Mouse (Mus musculus) heart, embryonic 12.5 days (tissue): ENCODE data around the gene Tdp2. TPM values are rescaled to one million over a fixed set of nuclear protein-coding genes. Genes with fewer than 3 reads are reported as not detected.

Experiments
- ATAC-seq: fragments of 200-750 bp; cut with Nextera tagmentation; 2 replicates; pipeline ENCODE4 v1.8.0; 2017; ENCODE audit warnings: moderate TSS enrichment, moderate library complexity; ENCODE audit not compliant: insufficient number of reproducible peaks, low FRiP score
- H3K27ac ChIP-seq: fragments of 300-500 bp; sonication (generic); 2 replicates; pipeline ENCODE4 v1.5.1; 2016; ENCODE audit warnings: mild to moderate bottlenecking, moderate library complexity; ENCODE audit not compliant: poor library complexity, severe bottlenecking
- H3K27me3 ChIP-seq: fragments of 300-500 bp; sonication (generic); replicated peaks from 2 replicates; pipeline ENCODE4 v1.6.1; 2016; ENCODE audit warnings: mild to moderate bottlenecking, moderate library complexity
- H3K36me3 ChIP-seq: fragments of 300-500 bp; sonication (generic); 2 replicates; pipeline ENCODE4 v1.6.1; 2016; ENCODE audit warnings: mild to moderate bottlenecking, moderate library complexity
- H3K4me1 ChIP-seq: fragments of 300-500 bp; sonication (generic); replicated peaks from 2 replicates; pipeline ENCODE4 v1.6.1; 2016; ENCODE audit warnings: mild to moderate bottlenecking
- H3K4me2 ChIP-seq: fragments of 300-500 bp; sonication (generic); 2 replicates; pipeline ENCODE4 v1.6.1; 2016; ENCODE audit warnings: mild to moderate bottlenecking, moderate library complexity
- H3K4me3 ChIP-seq: fragments of 300-500 bp; sonication (generic); 2 replicates; pipeline ENCODE4 v1.5.1; 2016; ENCODE audit warnings: mild to moderate bottlenecking
- H3K9ac ChIP-seq: fragments of 300-500 bp; sonication (generic); 2 replicates; pipeline ENCODE4 v1.6.1; 2016; ENCODE audit warnings: mild to moderate bottlenecking, moderate library complexity
- H3K9me3 ChIP-seq: fragments of 300-500 bp; sonication (generic); replicated peaks from 2 replicates; pipeline ENCODE4 v1.6.1; 2016; ENCODE audit warnings: mild to moderate bottlenecking, moderate library complexity
- WGBS: fragments of 180-500 bp; shearing (Covaris S2); methylation state at CpG from one replicate; pipeline ENCODE4 v1.1.7; 2016; 5-methylcytosine and 5-hydroxymethylcytosine counted together
- polyA plus RNA-seq: library from polyadenylated mRNA; unstranded; fragments of >200 nt; fragmentation: Nextera tagmentation; extraction: Ambion mirVana; gene quantifications from 2 replicates; pipeline ENCODE4 v1.2.1, GENCODE M21; 2016

The Tdp2 gene
- polyA plus RNA-seq, 1 experiment from 2014 or later = 38.5 TPM

- no peak for ATAC-seq
- Histone ChIP-seq H3K9me3 (no peaks in the 10 kb centered on the region), H3K27ac (no peak overlapping the region), H3K4me3 (no peak overlapping the region), H3K36me3 (no peaks in the 10 kb centered on the region), H3K27me3 (no peaks in the 10 kb centered on the region), H3K4me1 (no peaks in the 10 kb centered on the region), H3K4me2 (no peak overlapping the region), H3K9ac (no peak overlapping the region)
- 74% methylated on average over 2 of the region's 2 CpGs for WGBS
These were observed 20.5 kb downstream of the Tdp2 start for GRCm38 (mm10) chr13:24851989-24852388.

- no peak overlapping the region for H3K4me3 ChIP-seq
- no peak overlapping the region for H3K9ac ChIP-seq
- H3K4me2 ChIP-seq = no peak overlapping the region
- no peaks in the 10 kb centered on the region; the same call in 1 of the 2 replicates for H3K4me1 ChIP-seq
- no peak for ATAC-seq
- no peaks in the 10 kb centered on the region for H3K36me3 ChIP-seq
- WGBS = 58% methylated on average over 3 of the region's 3 CpGs
- H3K9me3 ChIP-seq = no peaks in the 10 kb centered on the region
- H3K27me3 ChIP-seq = no peaks in the 10 kb centered on the region
- H3K27ac ChIP-seq = no peak overlapping the region
These were observed 21.1 kb downstream of the Tdp2 start for GRCm38 (mm10) chr13:24852570-24852969.

- Histone ChIP-seq H3K4me1 (no peaks in the 10 kb centered on the region; the same call in 1 of the 2 replicates), H3K9me3 (no peaks in the 10 kb centered on the region), H3K4me2 (no peak overlapping the region), H3K4me3 (no peak overlapping the region), H3K27ac (no peak overlapping the region), H3K9ac (no peak overlapping the region), H3K36me3 (no peaks in the 10 kb centered on the region), H3K27me3 (no peaks in the 10 kb centered on the region)
- ATAC-seq = no peak
These were observed 27.6 kb downstream of the Tdp2 start for GRCm38 (mm10) chr13:24859115-24859514.

- Histone ChIP-seq H3K4me1 (no peaks in the 10 kb centered on the region; the same call in 1 of the 2 replicates), H3K9me3 (no peaks in the 10 kb centered on the region), H3K36me3 (no peaks in the 10 kb centered on the region), H3K27ac (no peak overlapping the region), H3K4me2 (no peak overlapping the region), H3K27me3 (no peaks in the 10 kb centered on the region), H3K4me3 (no peak overlapping the region), H3K9ac (no peak overlapping the region)
- 61% methylated on average over 12 of the region's 12 CpGs for WGBS
- ATAC-seq = no peak
These were observed 29.6 kb downstream of the Tdp2 start for GRCm38 (mm10) chr13:24861084-24861483.

- Histone ChIP-seq H3K27ac (no peak overlapping the region), H3K4me3 (no peak overlapping the region), H3K9me3 (no peaks in the 10 kb centered on the region), H3K27me3 (no peaks in the 10 kb centered on the region), H3K4me2 (no peak overlapping the region), H3K9ac (no peak overlapping the region), H3K36me3 (no peaks in the 10 kb centered on the region), H3K4me1 (no peaks in the 10 kb centered on the region; the same call in 1 of the 2 replicates)
- WGBS = 74% methylated on average over 7 of the region's 7 CpGs
- ATAC-seq = no peak
These were observed 30.5 kb downstream of the Tdp2 start for GRCm38 (mm10) chr13:24862021-24862420.

- 50% methylated on average over 7 of the region's 7 CpGs for WGBS
- H3K4me3 ChIP-seq = no peak overlapping the region
- H3K9me3 ChIP-seq = no peaks in the 10 kb centered on the region
- H3K9ac ChIP-seq = no peak overlapping the region
- ATAC-seq = no peak
- no peaks in the 10 kb centered on the region for H3K36me3 ChIP-seq
- no peaks in the 10 kb centered on the region; the same call in 1 of the 2 replicates for H3K4me1 ChIP-seq
- H3K27ac ChIP-seq = no peak overlapping the region
- no peaks in the 10 kb centered on the region for H3K27me3 ChIP-seq
- H3K4me2 ChIP-seq = no peak overlapping the region
These were observed 31.0 kb downstream of the Tdp2 start for GRCm38 (mm10) chr13:24862520-24862919.

- Histone ChIP-seq H3K36me3 (no peaks in the 10 kb centered on the region), H3K9ac (no peak overlapping the region), H3K4me1 (no peaks in the 10 kb centered on the region), H3K27ac (no peak overlapping the region), H3K4me3 (no peak overlapping the region), H3K9me3 (no peaks in the 10 kb centered on the region), H3K4me2 (no peak overlapping the region), H3K27me3 (no peaks in the 10 kb centered on the region)
- no peak for ATAC-seq
- WGBS = 70% methylated on average over 9 of the region's 9 CpGs
These were observed 35.2 kb downstream of the Tdp2 start for GRCm38 (mm10) chr13:24866430-24867402.

GRCm38 (mm10) chr13:24867789-24868188, 36.3 kb downstream of the Tdp2 start:
- no peak overlapping the region for H3K4me2 ChIP-seq
- H3K27me3 ChIP-seq = no peaks in the 10 kb centered on the region
- no peaks in the 10 kb centered on the region for H3K4me1 ChIP-seq
- H3K9me3 ChIP-seq = no peaks in the 10 kb centered on the region
- no peak overlapping the region for H3K27ac ChIP-seq
- WGBS = 86% methylated on average over 10 of the region's 10 CpGs
- no peaks in the 10 kb centered on the region for H3K36me3 ChIP-seq
- H3K9ac ChIP-seq = no peak overlapping the region
- ATAC-seq = no peak
- no peak overlapping the region for H3K4me3 ChIP-seq

GRCm38 (mm10) chr13:24868233-24868632, 36.8 kb downstream of the Tdp2 start:
- H3K4me3 ChIP-seq = no peak overlapping the region
- H3K4me2 ChIP-seq = no peak overlapping the region
- no peak overlapping the region for H3K27ac ChIP-seq
- no peaks in the 10 kb centered on the region for H3K9me3 ChIP-seq
- no peaks in the 10 kb centered on the region for H3K4me1 ChIP-seq
- no peaks in the 10 kb centered on the region for H3K27me3 ChIP-seq
- WGBS = 78% methylated on average over 7 of the region's 7 CpGs
- no peak overlapping the region for H3K9ac ChIP-seq
- no peaks in the 10 kb centered on the region for H3K36me3 ChIP-seq
- ATAC-seq = no peak

GRCm38 (mm10) chr13:24879359-24880040, 48.0 kb downstream of the Tdp2 start:
- H3K9me3 ChIP-seq = peaks cover 5% of the 10 kb centered on the region; the same call in 1 of the 2 replicates
- H3K4me3 ChIP-seq = no peak overlapping the region
- H3K36me3 ChIP-seq = no peaks in the 10 kb centered on the region
- no peaks in the 10 kb centered on the region for H3K27me3 ChIP-seq
- 84% methylated on average over 15 of the region's 15 CpGs for WGBS
- no peak for ATAC-seq
- H3K4me1 ChIP-seq = no peaks in the 10 kb centered on the region
- no peak overlapping the region for H3K27ac ChIP-seq
- H3K9ac ChIP-seq = no peak overlapping the region
- H3K4me2 ChIP-seq = no peak overlapping the region

- no peak overlapping the region for H3K9ac ChIP-seq
- 67% methylated on average over 6 of the region's 6 CpGs for WGBS
- H3K9me3 ChIP-seq = peaks cover 5% of the 10 kb centered on the region; the same call in 1 of the 2 replicates
- no peak overlapping the region for H3K27ac ChIP-seq
- no peaks in the 10 kb centered on the region for H3K27me3 ChIP-seq
- no peak overlapping the region for H3K4me2 ChIP-seq
- H3K4me1 ChIP-seq = no peaks in the 10 kb centered on the region
- no peaks in the 10 kb centered on the region for H3K36me3 ChIP-seq
- H3K4me3 ChIP-seq = no peak overlapping the region
- no peak for ATAC-seq
These were observed 48.7 kb downstream of the Tdp2 start for GRCm38 (mm10) chr13:24880208-24880607.
